Mouse (Mus musculus) intestine, embryonic 16.5 days (tissue): ENCODE data around the gene Nipsnap2. TPM values are rescaled to one million over a fixed set of nuclear protein-coding genes. Genes with fewer than 3 reads are reported as not detected.
"Not testable (repeated sequence)": the region's sequence is repeated elsewhere in the genome, so short reads cannot be mapped to it uniquely, and the experiment has no call there.

ENCODE experiments used
- ATAC-seq: fragments of 200-750 bp; cut with Nextera tagmentation; 2 replicates; pipeline ENCODE4 v1.8.0; 2017; ENCODE audit warnings: moderate TSS enrichment, moderate library complexity
- H3K27ac ChIP-seq: fragments of 300-500 bp; sonication (generic); 2 replicates; pipeline ENCODE4 v1.5.1; 2014; ENCODE audit warnings: mild to moderate bottlenecking, low read length
- H3K27me3 ChIP-seq: fragments of 300-500 bp; sonication (generic); replicated peaks from 2 replicates; pipeline ENCODE4 v1.6.1; 2014; ENCODE audit warnings: low read length, control low read depth, mixed read lengths; ENCODE audit not compliant: control insufficient read depth, insufficient read depth
- H3K36me3 ChIP-seq: fragments of 300-500 bp; sonication (generic); 2 replicates; pipeline ENCODE4 v1.6.1; 2014; ENCODE audit warnings: low read length, control low read depth; ENCODE audit not compliant: control insufficient read depth, insufficient read depth
- H3K4me1 ChIP-seq: fragments of 300-500 bp; sonication (generic); 2 replicates; pipeline ENCODE4 v1.6.1; 2014; ENCODE audit warnings: low read length, control low read depth, mixed read lengths; ENCODE audit not compliant: control insufficient read depth, insufficient read depth
- H3K4me2 ChIP-seq: fragments of 300-500 bp; sonication (generic); 2 replicates; pipeline ENCODE4 v1.6.1; 2014; ENCODE audit warnings: low read depth, low read length, control low read depth
- H3K4me3 ChIP-seq: fragments of 300-500 bp; sonication (generic); 2 replicates; pipeline ENCODE4 v1.5.1; 2014; ENCODE audit warnings: mild to moderate bottlenecking, low read length
- H3K9ac ChIP-seq: fragments of 300-500 bp; sonication (generic); 2 replicates; pipeline ENCODE4 v1.6.1; 2014; ENCODE audit warnings: low read depth, low read length
- H3K9me3 ChIP-seq: fragments of 300-500 bp; sonication (generic); 2 replicates; pipeline ENCODE4 v1.6.1; 2016; ENCODE audit warnings: low read length, control low read depth; ENCODE audit not compliant: control insufficient read depth
- WGBS: fragments of 180-500 bp; shearing (Covaris S2); extraction: QIAGEN DNeasy Blood & Tissue Kit; methylation state at CpG from one replicate; pipeline ENCODE4 v1.1.7; 2014; 5-methylcytosine and 5-hydroxymethylcytosine counted together
- polyA plus RNA-seq: library from polyadenylated mRNA; unstranded; fragments of >200 nt; fragmentation: Nextera tagmentation; extraction: Ambion mirVana; gene quantifications from 2 replicates; pipeline ENCODE4 v1.2.1, GENCODE M21; 2015

The Nipsnap2 gene
- polyA plus RNA-seq, 1 experiment from 2014 or later, result 80.4 TPM

- not testable (repeated sequence) for ATAC-seq, H3K27ac ChIP-seq, H3K4me3 ChIP-seq, H3K9ac ChIP-seq, H3K27me3 ChIP-seq, H3K4me2 ChIP-seq, H3K9me3 ChIP-seq
- WGBS, result 89% methylated on average over 7 of the region's 8 CpGs
- peaks cover 17% of the 10 kb centered on the region; the same call in 1 of the 2 replicates for H3K36me3 ChIP-seq
- H3K4me1 ChIP-seq, result peaks cover 19% of the 10 kb centered on the region
Measured at GRCm38 (mm10) chr5:129790591-129790990, 65.7 kb downstream of the Nipsnap2 start.

Other genes starting within 250 kb of the Nipsnap2 start
- 26.4 and 28.1 TPM in 2 replicates for gene Sfswap, start 223.8 kb upstream of the Nipsnap2 start, polyA plus RNA-seq
- gene Mmp17, start 140.9 kb upstream of the Nipsnap2 start, polyA plus RNA-seq, result 3.6 and 4.8 TPM in 2 replicates
- gene Zfp11, start 55.0 kb upstream of the Nipsnap2 start, polyA plus RNA-seq, result 2.6 and 3.1 TPM in 2 replicates
- gene Sept14, start 16.6 kb upstream of the Nipsnap2 start, polyA plus RNA-seq, result not detected in 2 replicates
- gene Mrps17, start 9.6 kb upstream of the Nipsnap2 start, polyA plus RNA-seq, result 183 and 196 TPM in 2 replicates
- gene Psph, start 62.4 kb downstream of the Nipsnap2 start, polyA plus RNA-seq, result 48.0 and 57.1 TPM in 2 replicates
- gene Sumf2, start 121.9 kb downstream of the Nipsnap2 start, polyA plus RNA-seq, result 33.4 and 35.3 TPM in 2 replicates
- 1,153 and 1,157 TPM in 2 replicates for gene Chchd2, start 162.4 kb downstream of the Nipsnap2 start, polyA plus RNA-seq
- gene Zbed5, start 170.7 kb downstream of the Nipsnap2 start, polyA plus RNA-seq, result 2.2 and 2.4 TPM in 2 replicates
- 0.11 TPM in 1 of 2 replicates, not detected in the other for gene Phkg1, start 173.5 kb downstream of the Nipsnap2 start, polyA plus RNA-seq
- gene Nupr1l, start 183.5 kb downstream of the Nipsnap2 start, polyA plus RNA-seq, result 2.1 and 2.3 TPM in 2 replicates
- 22.1 and 28.8 TPM in 2 replicates for gene Vkorc1l1, start 216.9 kb downstream of the Nipsnap2 start, polyA plus RNA-seq